Mouse (Mus musculus): ENCODE measurements around the gene Elp4. TPM values are rescaled to one million over a fixed set of nuclear protein-coding genes. Genes with fewer than 3 reads are reported as not detected.

Elp4 gene
- polyA plus RNA-seq, 1 experiment: 7.4 TPM

DNA sequence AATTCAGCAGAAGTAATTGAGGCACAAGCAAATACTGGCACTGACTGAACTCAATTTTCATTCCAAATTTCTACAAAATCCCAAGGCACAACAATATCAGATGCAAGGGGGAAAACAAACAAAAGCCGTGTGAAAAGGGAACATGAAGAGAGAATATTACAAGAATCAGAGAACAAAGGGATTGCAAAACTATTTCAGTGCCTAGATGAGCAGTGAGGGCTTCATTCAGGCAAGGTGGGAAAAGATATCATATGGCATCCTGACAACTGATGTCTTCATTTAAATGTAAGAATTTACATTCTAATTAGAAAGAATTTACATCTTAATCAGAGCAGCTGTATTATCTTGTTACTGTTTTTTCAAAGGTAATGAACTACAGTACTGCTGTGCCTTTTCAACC, 150.9 kb downstream of the Elp4 start:
- no peaks in the 10 kb centered on the region for H3K4me1 ChIP-seq (ENCODE audit: control insufficient read depth, insufficient read depth, low read length)
- no peak overlapping the region for H3K27ac ChIP-seq (ENCODE audit: insufficient read depth, low read depth, low read length)
- no peak overlapping the region for H3K4me3 ChIP-seq (ENCODE audit: insufficient read depth, low read length)

DNA sequence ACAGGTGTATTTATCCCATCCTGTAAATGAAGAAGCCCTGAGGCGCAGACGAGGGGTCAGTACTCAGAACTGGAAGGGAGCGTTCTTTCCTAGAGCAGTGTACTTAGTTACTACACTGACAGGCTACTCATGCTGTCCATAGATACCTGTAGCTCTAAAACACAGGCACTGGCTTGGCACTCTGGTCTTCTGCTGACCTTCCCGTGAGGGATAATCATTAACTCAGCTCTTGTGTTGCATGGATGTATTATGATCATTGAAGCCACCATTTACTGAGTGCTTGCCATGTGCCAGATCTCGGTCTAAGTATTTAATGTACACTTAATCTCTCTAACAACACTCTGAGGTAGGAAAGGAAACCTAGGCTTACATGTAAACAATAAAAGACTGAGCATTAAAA, 155.3 kb downstream of the Elp4 start:
- Histone ChIP-seq H3K4me3 (ENCODE audit: insufficient read depth, low read length) (no peak overlapping the region), H3K27ac (ENCODE audit: insufficient read depth, low read depth, low read length) (no peak overlapping the region), H3K4me1 (ENCODE audit: control insufficient read depth, insufficient read depth, low read length) (peaks cover 3% of the 10 kb centered on the region; the same call in 1 of the 2 replicates)
- TF ChIP-seq CTCF (IDR thresholded peaks at IDR 0.05; ENCODE audit: low read depth, low read length) (no peak), POLR2A (IDR thresholded peaks at IDR 0.05; ENCODE audit: borderline replicate concordance, low read depth, low read length) (no peak)

More for the DNA sequence above, 150.9 kb downstream of the Elp4 start:
- TF ChIP-seq CTCF (IDR thresholded peaks at IDR 0.05; ENCODE audit: low read depth, low read length) (no peak), POLR2A (IDR thresholded peaks at IDR 0.05; ENCODE audit: borderline replicate concordance, low read depth, low read length) (no peak)

DNA sequence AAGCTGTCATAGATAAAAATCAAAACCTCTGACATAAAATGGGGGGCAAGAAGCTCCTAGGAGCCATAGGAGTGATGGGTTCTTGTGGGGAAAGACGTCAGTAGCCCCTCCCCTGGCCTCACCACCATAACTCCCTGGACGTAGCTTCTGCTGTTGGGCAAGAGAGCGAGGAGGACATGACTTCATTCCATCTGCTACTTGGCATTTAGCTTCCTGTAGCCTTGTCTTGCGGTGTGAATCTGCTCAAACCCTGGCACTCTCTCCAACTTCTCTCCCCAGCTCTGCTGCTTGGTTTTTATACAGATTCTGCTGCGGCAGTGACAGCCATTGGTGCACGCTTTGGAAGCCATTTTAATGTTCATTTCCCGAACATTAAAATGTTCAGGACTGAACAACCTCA, 157.5 kb downstream of the Elp4 start:
- H3K27ac ChIP-seq (ENCODE audit: insufficient read depth, low read depth, low read length): no peak overlapping the region
- no peak overlapping the region for H3K4me3 ChIP-seq (ENCODE audit: insufficient read depth, low read length)
- H3K4me1 ChIP-seq (ENCODE audit: control insufficient read depth, insufficient read depth, low read length): peaks cover 3% of the 10 kb centered on the region; the same call in 1 of the 2 replicates
- TF ChIP-seq POLR2A (IDR thresholded peaks at IDR 0.05; ENCODE audit: borderline replicate concordance, low read depth, low read length) (no peak), CTCF (IDR thresholded peaks at IDR 0.05; ENCODE audit: low read depth, low read length) (no peak)

DNA sequence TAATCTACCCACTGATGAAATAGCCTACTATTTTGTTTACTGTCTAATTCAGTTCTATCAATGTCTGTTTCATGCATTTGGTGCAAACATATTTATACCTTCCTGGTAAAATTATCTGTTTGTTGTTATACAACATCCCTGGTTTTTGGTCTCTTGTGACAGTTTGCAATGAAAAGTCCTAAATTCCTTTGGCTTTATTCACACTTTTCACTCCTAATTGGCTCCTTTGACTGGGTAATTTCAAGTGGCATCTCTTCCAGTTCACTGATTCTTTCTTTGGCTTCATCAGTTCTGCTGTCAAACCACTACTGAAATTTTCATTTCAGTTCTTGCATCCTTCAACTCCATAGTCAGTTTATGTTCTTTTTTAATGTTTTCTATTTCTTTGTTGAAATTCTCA, 168.2 kb downstream of the Elp4 start:
- H3K4me3 ChIP-seq (ENCODE audit: insufficient read depth, low read length): no peak overlapping the region
- H3K27ac ChIP-seq (ENCODE audit: insufficient read depth, low read depth, low read length): no peak overlapping the region
- TF ChIP-seq CTCF (IDR thresholded peaks at IDR 0.05; ENCODE audit: low read depth, low read length) (no peak), POLR2A (IDR thresholded peaks at IDR 0.05; ENCODE audit: borderline replicate concordance, low read depth, low read length) (no peak)
- no peaks in the 10 kb centered on the region for H3K4me1 ChIP-seq (ENCODE audit: control insufficient read depth, insufficient read depth, low read length)

DNA sequence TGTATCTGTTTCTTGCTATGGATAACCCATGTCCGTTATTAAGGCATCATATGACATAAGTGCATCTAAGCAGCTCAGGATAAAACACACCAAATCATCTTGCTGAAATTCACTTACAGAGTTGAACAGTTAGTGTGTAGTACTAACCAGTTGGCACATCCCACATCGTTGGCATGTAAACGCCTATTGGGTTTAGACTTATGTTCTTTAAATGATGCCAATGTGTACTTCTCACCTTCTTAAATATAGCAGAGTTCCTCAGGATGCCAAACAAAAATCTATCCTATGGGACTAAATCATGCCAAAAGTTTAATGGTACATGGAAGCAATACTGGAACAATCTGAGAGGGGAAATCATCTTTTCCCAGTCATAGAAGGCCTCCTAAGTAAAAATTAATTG, 173.7 kb downstream of the Elp4 start:
- Histone ChIP-seq H3K4me1 (ENCODE audit: control insufficient read depth, insufficient read depth, low read length) (no peaks in the 10 kb centered on the region), H3K27ac (ENCODE audit: insufficient read depth, low read depth, low read length) (no peak overlapping the region), H3K4me3 (ENCODE audit: insufficient read depth, low read length) (no peak overlapping the region)
- no peak for TF ChIP-seq POLR2A (IDR thresholded peaks at IDR 0.05; ENCODE audit: borderline replicate concordance, low read depth, low read length)
- no peak for TF ChIP-seq CTCF (IDR thresholded peaks at IDR 0.05; ENCODE audit: low read depth, low read length)

DNA sequence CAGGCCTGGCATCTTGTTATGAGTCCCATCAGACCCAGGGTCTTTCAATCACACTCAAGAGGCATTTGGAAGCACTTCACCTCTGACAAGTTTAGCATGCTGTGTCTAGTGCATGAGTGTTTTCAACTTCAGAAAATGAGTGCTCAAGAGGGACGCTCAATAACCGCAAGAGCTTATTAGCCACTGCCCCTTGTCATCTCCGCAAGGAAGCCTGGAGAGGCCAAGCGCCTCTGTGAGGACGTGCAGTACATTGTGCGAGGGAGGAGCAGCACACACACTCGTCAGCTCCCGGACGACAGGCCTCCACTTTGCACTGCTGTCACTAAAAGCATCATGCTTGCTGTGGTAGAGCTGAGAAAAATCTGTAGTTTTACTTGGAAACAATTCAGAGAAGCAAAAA, 177.7 kb downstream of the Elp4 start:
- Histone ChIP-seq H3K4me1 (ENCODE audit: control insufficient read depth, insufficient read depth, low read length) (0 out of 2 replicates have a peak, but pooled peaks cover 2% of the 10 kb centered on the region), H3K4me3 (ENCODE audit: insufficient read depth, low read length) (no peak overlapping the region), H3K27ac (ENCODE audit: insufficient read depth, low read depth, low read length) (no peak overlapping the region)
- TF ChIP-seq POLR2A (IDR thresholded peaks at IDR 0.05; ENCODE audit: borderline replicate concordance, low read depth, low read length) (no peak), CTCF (IDR thresholded peaks at IDR 0.05; ENCODE audit: low read depth, low read length) (no peak)

DNA sequence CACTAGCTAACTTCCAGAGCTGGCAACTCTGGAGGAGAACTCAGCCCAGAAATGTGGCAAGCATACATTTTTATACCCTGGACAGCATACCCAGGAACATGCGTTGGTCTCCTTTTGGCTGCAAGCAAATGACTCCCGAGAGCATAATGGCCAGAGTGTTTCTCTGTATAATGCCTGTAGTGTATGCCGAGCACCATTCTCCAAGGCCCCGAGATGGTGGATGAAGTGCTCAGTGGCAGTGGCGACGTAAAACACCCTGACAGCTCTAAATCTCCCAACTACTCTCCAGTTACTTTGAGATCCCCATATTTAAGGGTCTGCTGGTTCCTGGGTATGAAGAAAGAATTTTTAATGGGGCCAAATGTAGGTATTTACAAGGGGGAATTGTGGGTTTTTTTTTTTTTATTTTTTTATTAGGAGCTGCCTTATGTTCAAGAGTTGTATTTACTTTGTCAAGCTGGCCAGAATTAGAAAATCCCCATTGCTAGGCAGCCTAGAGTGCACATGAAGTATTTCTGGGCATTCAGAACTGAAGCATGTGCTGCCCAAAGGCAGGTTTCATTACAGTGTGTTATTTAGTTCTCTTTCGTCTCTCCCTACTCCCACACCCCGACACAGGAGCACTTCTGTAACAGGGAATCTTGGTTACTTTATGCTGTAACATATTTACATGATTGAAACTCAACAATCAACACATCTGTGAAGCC, 188.8 kb downstream of the Elp4 start:
- H3K4me3 ChIP-seq (ENCODE audit: insufficient read depth, low read length): no peak overlapping the region
- H3K4me1 ChIP-seq (ENCODE audit: control insufficient read depth, insufficient read depth, low read length): peaks cover 4% of the 10 kb centered on the region
- TF ChIP-seq POLR2A (IDR thresholded peaks at IDR 0.05; ENCODE audit: borderline replicate concordance, low read depth, low read length): no peak
- TF ChIP-seq CTCF (IDR thresholded peaks at IDR 0.05; ENCODE audit: low read depth, low read length): no peak
- no peak overlapping the region for H3K27ac ChIP-seq (ENCODE audit: insufficient read depth, low read depth, low read length)

DNA sequence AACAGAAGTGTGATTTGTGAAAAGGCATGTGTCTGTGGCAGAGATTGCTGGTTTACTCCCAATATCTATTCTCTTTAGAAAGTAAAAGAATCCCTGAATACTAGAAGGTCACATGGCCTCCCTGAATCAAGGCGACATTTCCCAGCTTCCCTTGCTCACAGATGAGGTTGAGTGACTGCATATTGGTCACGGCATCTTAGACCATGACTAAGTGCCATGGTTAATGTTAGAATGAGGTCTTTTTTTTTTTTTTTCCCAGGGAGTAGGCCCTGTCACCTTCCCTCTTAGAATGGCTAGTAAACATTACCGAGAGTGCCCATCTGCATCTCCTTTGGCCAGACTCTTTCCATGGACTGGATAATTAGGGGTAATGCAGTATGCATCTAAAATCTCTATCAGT, 193.9 kb downstream of the Elp4 start:
- Histone ChIP-seq H3K27ac (ENCODE audit: insufficient read depth, low read depth, low read length) (no peak overlapping the region), H3K4me3 (ENCODE audit: insufficient read depth, low read length) (no peak overlapping the region), H3K4me1 (ENCODE audit: control insufficient read depth, insufficient read depth, low read length) (no peaks in the 10 kb centered on the region)
- TF ChIP-seq CTCF (IDR thresholded peaks at IDR 0.05; ENCODE audit: low read depth, low read length): no peak
- TF ChIP-seq POLR2A (IDR thresholded peaks at IDR 0.05; ENCODE audit: borderline replicate concordance, low read depth, low read length): no peak

DNA sequence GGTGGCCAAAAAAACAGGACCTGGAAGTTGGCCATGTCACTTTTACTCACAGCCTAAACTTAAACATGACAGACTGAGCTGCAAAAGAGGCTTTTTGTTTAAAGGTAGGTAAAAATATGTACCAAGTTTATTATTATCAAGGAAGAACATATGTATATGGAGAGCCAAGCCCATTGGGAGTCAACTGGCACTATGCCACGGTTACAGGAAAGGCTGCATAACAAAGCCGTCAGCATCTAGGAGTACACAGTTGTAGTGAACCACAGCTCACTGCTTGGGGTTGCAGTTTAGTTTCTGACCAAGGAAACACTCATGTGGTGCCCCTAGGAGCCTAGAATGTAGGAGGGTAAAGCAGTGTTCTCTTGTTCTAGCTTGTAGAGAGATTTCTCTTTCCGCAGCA, 195.2 kb downstream of the Elp4 start:
- TF ChIP-seq POLR2A (IDR thresholded peaks at IDR 0.05; ENCODE audit: borderline replicate concordance, low read depth, low read length) (no peak), CTCF (IDR thresholded peaks at IDR 0.05; ENCODE audit: low read depth, low read length) (no peak)
- H3K4me1 ChIP-seq (ENCODE audit: control insufficient read depth, insufficient read depth, low read length): no peaks in the 10 kb centered on the region
- H3K27ac ChIP-seq (ENCODE audit: insufficient read depth, low read depth, low read length): no peak overlapping the region
- no peak overlapping the region for H3K4me3 ChIP-seq (ENCODE audit: insufficient read depth, low read length)

DNA sequence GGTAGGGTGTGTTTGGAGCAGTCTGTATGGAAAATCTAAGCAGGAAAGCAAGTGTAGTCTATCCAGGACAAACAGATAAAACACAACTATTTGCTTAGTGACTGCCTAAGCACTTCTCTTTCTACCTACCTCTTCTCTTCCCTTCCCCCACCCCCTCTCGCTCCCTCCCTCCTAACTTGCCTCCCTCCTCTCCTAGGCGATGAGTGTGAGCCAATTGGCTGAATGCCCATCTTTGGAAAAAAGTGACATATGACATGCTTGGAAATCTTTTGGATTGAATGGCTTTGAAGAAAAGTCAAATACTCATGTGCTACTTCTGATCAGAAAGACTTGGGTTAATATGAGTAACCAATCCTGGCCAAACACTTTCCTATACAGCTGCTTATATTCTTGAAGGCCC, 199.0 kb downstream of the Elp4 start:
- H3K4me3 ChIP-seq (ENCODE audit: insufficient read depth, low read length): no peak overlapping the region
- H3K27ac ChIP-seq (ENCODE audit: insufficient read depth, low read depth, low read length): no peak overlapping the region
- no peak for TF ChIP-seq CTCF (IDR thresholded peaks at IDR 0.05; ENCODE audit: low read depth, low read length)
- no peak for TF ChIP-seq POLR2A (IDR thresholded peaks at IDR 0.05; ENCODE audit: borderline replicate concordance, low read depth, low read length)
- no peaks in the 10 kb centered on the region for H3K4me1 ChIP-seq (ENCODE audit: control insufficient read depth, insufficient read depth, low read length)

Measured in bone marrow macrophage, adult 2 months (primary cell).